12 mouse cellular contexts compared by ENCODE assay signal in genomic region chr1:66777878-66778277, GRCm38 (mm10). TPM values are rescaled to one million over a fixed set of nuclear protein-coding genes. Genes with fewer than 3 reads are reported as not detected.
DNase-seq lines count a peak whose midpoint lies in the region; ATAC-seq lines count a peak whose summit lies in the region.
"Had no signal": no experiment of that assay in that cellular context is flagged by ENCODE, and none has a peak within 500 bp of the region (broad histone marks: within the 10 kb centered on the region; RNA-seq: fewer than 3 reads in every experiment).

No protein-coding gene starts in this region.

- DNase-seq in gastrocnemius, postnatal 10 days: peak; percentile 18
- DNase-seq in gastrocnemius, adult 8-10 months (ENCODE audit: low spot score in 2 of 2): no peak
- peak; percentile 32 for DNase-seq in midbrain, embryonic 14.5 days
- peak; percentile 29 to 57 for DNase-seq in heart, postnatal 14 days
- DNase-seq in lung, postnatal 25 days (ENCODE audit: low spot score): peak; percentile 29
- DNase-seq in ovary, postnatal 36 days (ENCODE audit: low spot score): no peak
- no peak for DNase-seq in embryo, embryonic 10.5 days (ENCODE audit: low spot score)
- DNase-seq: kidney, adult 18-20 months had no signal

- H3K27ac ChIP-seq in midbrain, embryonic 14.5 days (replicated peaks; ENCODE audit: low read depth, low read length): no peak overlapping the region
- H3K27ac ChIP-seq in midbrain, embryonic 15.5 days: no peak overlapping the region
- H3K27ac ChIP-seq: forebrain, embryonic 15.5 days; limb, embryonic 15.5 days; stomach, embryonic 15.5 days had no signal

- H3K4me1 ChIP-seq in midbrain, embryonic 14.5 days (ENCODE audit: control insufficient read depth, insufficient read depth, low read length): no peaks in the 10 kb centered on the region
- no peaks in the 10 kb centered on the region for H3K4me1 ChIP-seq in midbrain, embryonic 15.5 days
- H3K4me1 ChIP-seq: forebrain, embryonic 15.5 days; stomach, embryonic 15.5 days had no signal

- no peaks in the 10 kb centered on the region for H3K27me3 ChIP-seq in midbrain, embryonic 14.5 days (ENCODE audit: control insufficient read depth, insufficient read depth, low read length)
- no peaks in the 10 kb centered on the region for H3K27me3 ChIP-seq in midbrain, embryonic 15.5 days (replicated peaks)
- H3K27me3 ChIP-seq: forebrain, embryonic 15.5 days; limb, embryonic 15.5 days; stomach, embryonic 15.5 days had no signal

- 80% methylated on average over 2 of the region's 2 CpGs for WGBS in midbrain, embryonic 14.5 days
- 63% methylated on average over 2 of the region's 2 CpGs for WGBS in midbrain, embryonic 15.5 days

- ATAC-seq in midbrain, embryonic 14.5 days (ENCODE audit: low FRiP score, low TSS enrichment): no peak
- ATAC-seq in midbrain, embryonic 15.5 days (replicated peaks): no peak
- ATAC-seq: forebrain, embryonic 15.5 days had no signal

- intact Hi-C loops in heart, postnatal 14 days (cut with DNase I): no loop called here

- H3K36me3 ChIP-seq in midbrain, embryonic 14.5 days (ENCODE audit: control insufficient read depth, insufficient read depth, low read length): no peaks in the 10 kb centered on the region
- H3K36me3 ChIP-seq in midbrain, embryonic 15.5 days (replicated peaks): no peaks in the 10 kb centered on the region
- H3K36me3 ChIP-seq: forebrain, embryonic 15.5 days; limb, embryonic 15.5 days; stomach, embryonic 15.5 days had no signal

- no peaks in the 10 kb centered on the region for H3K9me3 ChIP-seq in midbrain, embryonic 14.5 days (ENCODE audit: control insufficient read depth, low read length)
- no peaks in the 10 kb centered on the region for H3K9me3 ChIP-seq in midbrain, embryonic 15.5 days
- H3K9me3 ChIP-seq: forebrain, embryonic 15.5 days; limb, embryonic 15.5 days; stomach, embryonic 15.5 days had no signal

- H3K4me2 ChIP-seq in midbrain, embryonic 14.5 days (ENCODE audit: low read length): no peak overlapping the region
- H3K4me2 ChIP-seq in midbrain, embryonic 15.5 days: no peak overlapping the region
- H3K4me2 ChIP-seq: forebrain, embryonic 15.5 days; limb, embryonic 15.5 days; stomach, embryonic 15.5 days had no signal

- H3K4me3 ChIP-seq in midbrain, embryonic 14.5 days (replicated peaks; ENCODE audit: low read depth, low read length): no peak overlapping the region
- no peak overlapping the region for H3K4me3 ChIP-seq in midbrain, embryonic 15.5 days
- H3K4me3 ChIP-seq: forebrain, embryonic 15.5 days; limb, embryonic 15.5 days; stomach, embryonic 15.5 days had no signal

- H3K9ac ChIP-seq in midbrain, embryonic 14.5 days (replicated peaks; ENCODE audit: low read length): no peak overlapping the region
- no peak overlapping the region for H3K9ac ChIP-seq in midbrain, embryonic 15.5 days
- H3K9ac ChIP-seq: forebrain, embryonic 15.5 days; limb, embryonic 15.5 days; stomach, embryonic 15.5 days had no signal

RNA-seq across cellular contexts. Expression of gene Kansl1l, which starts 39.5 kb away (rescaled TPM):
- total RNA-seq in gastrocnemius, postnatal 10 days (2021): 10 to 100 TPM; 20.0 to 21.4 TPM
- total RNA-seq in gastrocnemius, adult 8-10 months (2022): 10 to 100 TPM; 21.4 to 24.1 (median 23.0) TPM
- polyA plus RNA-seq in midbrain, embryonic 14.5 days (2014; fragmentation: Nextera tagmentation; extraction: Ambion mirVana): 13.9 and 15.9 TPM in 2 replicates
- 11.7 and 13.1 TPM in 2 replicates for polyA plus RNA-seq in midbrain, embryonic 15.5 days (2015; fragmentation: Nextera tagmentation; extraction: Ambion mirVana)
- total RNA-seq in heart, postnatal 14 days (2021): 10 to 100 TPM; 18.3 to 18.6 TPM

Comparison
In these comparisons a context has a peak if more than half of its experiments do, and no peak if none do; other contexts are left out.
1. DNase-seq: peak in gastrocnemius, postnatal 10 days (single experiment), midbrain, embryonic 14.5 days (single experiment), heart, postnatal 14 days (2 of 2) and lung, postnatal 25 days (single experiment); none in gastrocnemius, adult 8-10 months (0 of 2), ovary, postnatal 36 days (single experiment) and embryo, embryonic 10.5 days (single experiment).